Mouse (Mus musculus): ENCODE measurements around the gene Nab2.

DNA sequence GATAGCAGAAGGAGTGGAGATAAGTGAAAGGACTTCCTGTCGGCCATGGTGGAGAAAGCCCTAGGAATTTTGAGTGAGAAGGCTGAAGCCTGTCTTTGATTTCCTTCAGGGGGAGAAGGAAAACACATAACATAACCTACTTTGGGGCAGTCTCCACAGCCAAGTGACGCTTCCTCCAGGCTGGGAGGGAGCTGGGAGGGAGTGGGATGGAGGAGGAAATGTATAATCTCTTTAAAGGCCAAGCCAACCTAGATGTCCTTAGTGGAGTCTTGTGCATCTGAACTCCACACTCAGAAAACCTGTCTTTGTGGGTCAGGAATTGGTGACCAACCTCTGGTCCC lies 53.4 kb downstream of the Nab2 start:
- TF ChIP-seq POLR2A (IDR thresholded peaks at IDR 0.05; ENCODE audit: extremely low read depth, insufficient read depth, low read length) (no peak), CTCF (IDR thresholded peaks at IDR 0.05; ENCODE audit: low read depth, low read length) (no peak)

Data from liver, adult 2 months (tissue).